Mouse (Mus musculus) thymus, postnatal 25 days (tissue): ENCODE results near the gene Manba.
"Not testable (repeated sequence)": the region's sequence is repeated elsewhere in the genome, so short reads cannot be mapped to it uniquely, and the experiment has no call there.

Experiments
- DNase-seq: peaks from one replicate; pipeline ENCODE4 v3.0.0; 2022

Manba gene

DNA sequence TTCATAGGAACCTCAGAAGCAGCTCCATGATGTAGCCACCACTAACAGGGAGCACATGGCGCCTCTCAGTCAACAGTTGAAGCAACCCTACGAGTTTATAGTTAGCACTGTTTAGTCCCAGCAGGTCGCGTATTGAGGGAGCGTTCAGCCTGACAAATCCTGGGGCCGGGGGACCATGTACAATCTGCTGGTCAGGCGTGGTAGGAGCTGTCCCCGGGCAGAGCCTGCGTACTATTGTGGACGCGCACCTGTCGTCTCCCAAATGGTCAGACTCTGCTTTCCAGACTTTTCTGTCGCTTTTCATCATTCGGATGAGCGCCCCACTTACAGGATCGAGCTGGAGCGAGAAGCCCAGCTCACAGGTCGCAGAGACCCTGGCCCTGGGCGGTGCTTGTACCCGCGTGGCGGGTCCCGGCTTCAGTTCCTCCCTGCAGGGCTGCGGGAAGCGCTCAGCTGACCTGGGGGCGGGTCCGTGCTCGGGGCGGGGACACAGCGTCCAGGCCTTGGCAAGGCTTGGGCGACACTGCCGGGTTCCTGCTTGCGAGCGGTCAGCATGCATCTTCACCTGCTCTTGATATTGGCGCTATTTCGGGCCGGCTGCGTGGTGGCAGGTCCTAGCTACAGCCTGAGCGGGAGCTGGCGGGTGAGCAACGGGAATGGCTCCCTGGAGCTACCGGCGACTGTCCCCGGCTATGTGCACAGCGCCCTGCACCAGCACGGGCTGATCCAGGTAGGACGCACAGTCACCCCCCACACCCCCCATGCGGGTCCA is at the start of gene Manba:
Gene Manba (plus strand): TSS at position 484 of the 772 bp plus-strand sequence.
- DNase-seq: peak; percentile 64

DNA sequence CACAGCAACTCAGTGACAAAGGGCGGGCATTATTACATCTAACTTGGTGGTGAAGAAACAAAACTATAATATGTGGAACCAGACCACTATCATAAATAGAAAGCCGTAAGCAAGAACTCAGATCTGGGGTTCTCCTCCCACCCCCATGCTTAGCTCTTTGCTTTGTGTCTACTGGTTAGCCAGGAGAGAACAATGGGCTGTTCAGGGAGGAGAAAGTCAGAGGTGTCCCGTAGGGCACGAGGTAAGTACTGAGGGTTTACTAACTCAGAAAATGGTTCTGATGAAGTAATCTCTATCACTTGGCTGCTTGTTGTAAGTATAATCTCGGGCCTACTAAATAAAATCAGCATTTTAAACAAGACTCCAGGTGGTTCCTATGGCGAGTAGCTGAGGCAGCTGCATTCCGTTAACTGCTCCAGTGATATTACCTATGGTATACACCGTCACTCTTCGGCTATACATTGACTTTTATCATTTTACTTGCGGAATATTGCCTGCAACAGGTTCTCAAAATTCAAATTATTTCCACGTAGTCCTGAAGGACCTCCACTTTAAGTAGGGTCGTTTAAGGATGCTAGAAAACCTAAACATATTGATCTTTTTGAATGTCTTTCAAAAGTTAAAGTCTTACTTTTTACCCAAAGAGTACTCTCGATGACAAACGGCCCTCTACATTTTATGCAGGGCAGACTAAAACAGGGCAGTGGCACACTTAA is 48.4 kb upstream of the Manba start:
- DNase-seq: no peak

DNA sequence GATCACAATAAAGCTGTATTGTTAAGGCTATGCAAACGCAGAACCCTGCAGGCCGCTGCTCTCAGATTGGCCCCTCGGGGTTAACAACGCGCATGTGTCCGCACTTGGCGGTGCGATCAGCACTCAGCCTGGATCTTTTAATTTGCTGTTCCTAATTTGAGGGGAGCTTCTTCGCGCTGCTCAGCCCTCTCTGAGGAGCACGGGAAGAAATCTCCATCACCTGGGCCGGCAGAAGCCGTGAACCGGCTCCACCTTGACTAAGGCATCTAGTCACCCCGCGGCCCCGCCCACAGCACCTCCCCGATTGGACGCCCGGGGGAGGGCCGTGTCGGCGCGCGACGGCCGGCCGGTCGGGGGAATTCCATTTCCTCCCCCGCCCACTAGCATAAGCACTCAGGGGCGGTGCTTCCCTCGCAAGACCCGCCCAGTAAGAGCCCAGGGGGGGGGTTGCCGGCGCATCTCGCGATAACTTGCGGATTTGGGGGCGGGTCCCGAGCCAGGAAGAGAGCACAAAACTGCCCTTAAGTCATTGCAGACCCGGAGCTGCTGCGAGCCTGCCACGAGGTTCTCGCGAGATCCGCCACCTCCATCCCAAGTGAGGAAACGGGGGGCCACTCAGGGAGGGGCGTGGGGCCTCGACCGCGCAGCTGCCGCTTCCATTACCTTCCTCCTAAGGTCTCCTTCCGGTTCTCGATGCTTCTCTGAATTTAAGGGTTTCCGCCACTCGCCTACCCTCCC is 47.5 kb upstream of the Manba start, which contains the start of gene Ube2d3:
Gene Ube2d3 (plus strand): TSS at position 392 of the 738 bp plus-strand sequence.
- peak; percentile 100 for DNase-seq

DNA sequence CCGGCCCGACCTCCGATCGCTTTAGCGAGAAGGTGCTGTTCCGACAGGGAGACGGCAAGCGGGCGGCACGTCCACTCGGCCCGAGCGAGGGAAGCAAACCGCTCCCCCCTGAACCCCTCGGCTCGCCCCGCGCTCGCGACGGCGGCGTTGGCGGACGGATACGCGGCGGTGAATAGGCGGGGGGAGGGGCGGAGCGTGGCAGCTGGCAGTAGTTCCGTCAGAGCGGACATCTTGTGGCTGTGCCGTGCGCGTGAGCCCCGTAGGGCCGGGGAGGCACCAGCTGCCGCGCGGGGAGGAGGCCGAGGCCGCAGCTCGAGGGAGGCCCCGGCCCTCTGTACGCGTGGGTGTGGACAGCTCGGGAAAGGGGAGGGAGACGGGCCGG is 46.9 kb upstream of the Manba start:
- DNase-seq: peak; percentile 96

DNA sequence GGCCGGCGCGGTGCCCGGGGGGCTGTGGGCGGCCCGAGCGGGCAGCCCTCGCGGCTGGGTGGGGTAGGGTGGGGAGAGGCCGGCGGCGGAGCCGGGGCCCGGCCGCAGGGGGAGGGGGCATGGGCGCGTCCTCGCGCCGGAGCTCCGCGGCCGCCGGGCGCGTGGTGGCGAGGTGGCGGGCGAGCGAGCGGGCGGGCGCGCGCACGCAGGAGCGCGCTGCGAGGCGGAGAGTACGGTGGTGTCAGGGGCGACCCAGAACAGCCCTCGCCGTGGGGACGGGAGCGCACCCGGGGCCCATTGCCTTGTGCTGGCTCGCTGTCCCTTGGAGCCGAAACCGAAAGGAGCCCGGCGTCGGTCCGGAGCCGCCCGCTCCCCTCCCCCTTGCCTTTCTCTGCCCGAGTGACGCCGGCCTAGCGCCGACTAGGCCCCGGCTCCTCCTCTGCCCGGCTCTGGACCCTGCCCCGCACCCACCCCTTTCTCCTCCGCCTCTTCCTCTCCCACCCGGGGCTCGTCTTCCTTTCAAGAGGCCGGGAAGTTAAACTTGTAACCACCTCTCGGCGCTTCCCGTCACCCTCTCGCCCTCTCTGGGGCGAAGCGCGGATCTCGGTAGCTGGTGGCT is 46.4 kb upstream of the Manba start:
- DNase-seq: peak; percentile 87

DNA sequence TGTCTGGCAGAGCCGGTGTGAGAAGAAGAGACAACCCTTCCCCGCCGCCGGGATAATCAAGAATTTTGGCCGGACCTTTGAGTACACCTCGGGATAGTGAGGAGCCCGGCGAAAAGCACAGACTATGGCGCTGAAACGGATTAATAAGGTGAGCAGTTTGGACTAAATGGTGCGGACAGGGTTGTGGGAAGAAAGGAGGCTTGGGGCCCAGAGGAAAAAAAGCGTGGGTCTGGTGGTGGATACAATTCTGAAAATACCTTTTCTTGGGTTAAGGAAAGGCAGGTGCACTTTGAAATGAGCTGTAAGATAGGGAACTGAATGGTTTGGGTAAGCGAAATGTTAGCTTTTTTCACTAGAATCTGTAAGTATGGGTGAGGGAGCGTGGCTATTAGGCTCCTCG is 45.8 kb upstream of the Manba start:
- no peak for DNase-seq

DNA sequence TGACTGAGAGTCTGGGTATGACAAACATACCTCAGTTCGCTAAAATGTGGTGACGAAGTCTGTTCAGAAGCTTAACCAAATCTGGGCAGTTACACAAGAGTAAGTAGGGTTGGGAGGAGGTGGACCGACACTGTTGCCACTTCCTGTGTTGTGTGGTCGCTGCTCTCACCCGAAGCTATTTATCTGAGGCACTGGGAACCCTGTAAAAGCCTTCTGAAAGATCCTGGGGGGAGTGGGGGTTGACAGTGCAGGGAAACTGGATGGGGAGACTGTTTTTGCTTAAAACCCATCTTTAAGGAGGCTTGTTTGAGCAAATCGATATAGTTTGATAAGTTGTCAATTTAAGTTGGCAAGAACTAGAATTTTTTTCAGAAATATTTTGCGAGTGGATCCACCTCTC is 45.2 kb upstream of the Manba start:
- peak; percentile 61 for DNase-seq

DNA sequence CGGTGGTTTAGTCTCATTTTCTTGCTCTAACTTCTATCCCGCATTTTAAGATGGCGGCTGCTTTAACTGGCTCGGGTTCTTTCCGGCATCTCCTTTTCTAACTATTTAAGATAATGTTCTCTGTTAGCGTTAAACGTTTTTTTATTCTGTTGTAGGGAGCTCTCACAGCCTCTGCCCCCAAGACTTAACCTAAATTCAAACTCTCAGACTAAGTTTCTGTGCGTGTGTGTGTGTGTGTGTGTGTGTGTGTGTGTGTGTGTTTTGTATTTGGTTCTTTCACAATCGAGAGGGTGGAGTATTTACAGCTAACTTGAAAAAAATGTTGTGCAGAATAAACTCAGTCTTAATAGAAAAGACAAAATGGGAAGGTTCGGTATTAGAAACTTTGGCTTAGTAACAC is 44.8 kb upstream of the Manba start:
- no peak for DNase-seq

DNA sequence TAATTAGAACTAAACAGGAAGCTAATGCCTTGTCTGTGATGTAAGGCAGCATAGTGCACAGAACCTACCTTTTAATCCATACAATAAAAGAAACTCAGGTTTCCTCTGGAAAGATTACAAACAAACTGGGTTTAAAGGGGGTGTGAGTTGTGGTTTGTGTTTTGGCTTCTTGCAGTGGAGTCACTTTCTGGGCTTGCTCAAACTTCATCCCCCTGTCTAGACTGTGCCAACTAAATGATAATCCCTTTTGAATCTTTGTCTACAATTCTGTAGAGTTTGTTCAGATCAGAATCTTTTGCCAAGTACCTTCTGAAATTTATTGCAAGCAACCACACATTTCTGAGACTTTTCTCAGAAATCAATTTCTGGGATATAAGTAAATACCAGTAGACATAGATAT is 40.5 kb upstream of the Manba start:
- no peak for DNase-seq

DNA sequence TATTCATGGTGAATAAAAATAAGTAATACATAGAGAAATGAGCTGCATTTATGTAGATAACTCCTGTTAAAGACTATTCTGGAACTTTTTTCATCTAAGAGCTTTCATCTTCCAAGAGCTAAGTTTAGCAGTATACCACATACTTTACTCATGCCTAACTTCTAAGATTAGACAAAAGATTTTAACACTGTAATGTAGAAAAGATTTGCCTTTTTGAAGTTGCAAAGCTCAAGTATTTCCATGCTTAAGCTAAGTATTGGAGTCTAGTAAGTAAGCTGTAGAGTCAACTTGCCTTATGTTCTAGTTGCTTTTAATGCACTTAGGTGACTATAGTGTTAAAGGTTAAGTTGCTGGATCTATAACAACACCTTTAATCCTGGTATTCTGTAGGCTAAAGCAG is 26.4 kb upstream of the Manba start:
- DNase-seq: no peak

DNA sequence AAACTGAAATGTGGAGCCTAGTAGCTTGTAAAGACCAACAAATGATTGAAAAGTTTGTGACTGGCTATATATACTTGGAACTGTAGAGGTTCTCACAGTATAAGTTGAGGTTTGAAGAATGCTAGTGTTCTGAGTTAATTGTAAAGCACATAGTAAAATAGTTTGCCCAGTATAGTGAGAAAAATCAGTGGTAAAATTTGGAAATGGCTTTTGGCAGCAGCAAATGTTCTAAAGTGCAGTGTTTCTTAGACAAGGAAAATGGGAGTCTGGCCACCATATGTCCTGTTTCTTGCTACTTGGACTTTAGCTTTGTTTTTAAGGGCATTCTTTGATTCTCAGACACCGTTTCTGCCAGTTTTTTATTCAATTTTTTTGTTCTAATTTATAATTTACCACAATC is 17.0 kb upstream of the Manba start:
- DNase-seq: no peak

DNA sequence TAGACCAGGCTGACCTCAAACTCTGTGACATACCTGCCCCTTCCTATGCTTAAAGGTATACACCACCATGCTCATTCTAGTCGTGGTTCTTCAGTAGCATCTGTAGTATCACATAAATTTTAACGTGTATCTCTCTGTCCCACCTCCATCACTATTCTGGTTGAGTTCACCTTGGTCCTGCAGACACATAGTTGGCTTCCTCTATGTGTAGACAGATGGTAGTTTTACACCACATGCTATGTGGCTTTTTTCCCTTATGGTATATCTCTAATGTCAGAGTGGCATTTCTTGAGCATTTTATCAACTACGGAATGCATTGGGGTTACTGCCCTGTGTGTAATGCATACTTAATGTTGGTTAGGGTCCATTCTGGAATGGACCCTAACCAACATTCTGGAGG is 16.3 kb upstream of the Manba start:
- DNase-seq: no peak

DNA sequence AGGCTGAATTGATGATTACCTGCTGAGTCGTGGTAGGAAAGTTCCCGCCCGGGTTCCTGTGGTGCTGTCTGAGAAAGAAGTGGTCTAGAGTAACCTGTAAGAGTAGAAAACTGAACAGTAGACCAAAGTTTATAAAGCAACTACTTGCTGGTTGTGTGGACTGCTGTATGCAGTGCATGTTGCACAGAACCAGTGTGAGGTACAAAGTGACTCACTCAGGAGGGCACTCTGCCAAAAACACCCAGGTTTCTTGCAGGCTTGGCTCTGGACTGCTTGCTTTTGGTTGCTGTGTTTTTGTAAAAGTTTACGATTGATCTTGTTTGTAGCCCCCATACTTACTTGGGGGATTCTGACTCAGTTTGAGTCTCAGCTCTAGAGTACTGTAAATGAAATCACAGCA is 15.4 kb upstream of the Manba start:
- no peak for DNase-seq

DNA sequence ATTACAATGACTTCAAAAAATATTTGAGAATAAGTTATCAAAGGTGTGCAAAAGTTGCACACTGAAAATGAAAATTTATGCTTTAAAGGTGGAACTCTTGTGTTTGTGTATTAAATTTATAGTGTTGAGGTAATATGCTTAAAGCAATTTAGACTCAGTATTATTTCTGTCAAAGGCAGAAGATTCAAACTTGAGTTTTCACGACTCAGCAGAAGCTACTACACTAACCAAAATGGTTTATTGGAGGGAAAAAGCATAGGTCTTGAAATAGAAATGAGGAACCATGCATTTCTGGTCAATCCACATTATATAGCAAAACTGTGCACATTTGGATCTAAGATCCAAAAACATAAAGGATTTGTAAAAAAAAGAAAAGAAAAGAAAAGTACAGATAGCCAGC is 14.6 kb upstream of the Manba start:
- no peak for DNase-seq

DNA sequence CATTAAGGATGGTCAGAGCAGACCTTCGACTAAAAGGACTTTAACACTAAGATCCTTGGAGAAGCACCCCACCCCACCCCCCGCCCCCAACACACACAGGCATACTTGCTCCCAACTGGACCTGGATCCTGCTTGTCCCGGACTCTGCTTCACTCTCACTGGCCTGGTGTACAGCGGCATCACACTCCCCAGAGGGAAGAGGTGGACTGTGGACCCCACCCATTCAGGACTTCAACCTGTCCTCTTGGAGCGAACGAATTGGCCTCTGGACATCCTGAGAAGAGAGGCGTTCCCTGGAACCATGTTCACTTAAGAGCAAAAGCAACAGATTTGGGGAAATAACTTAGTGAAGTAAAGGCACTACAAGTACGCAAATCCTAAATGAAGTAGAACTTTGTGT is 10.4 kb upstream of the Manba start:
- DNase-seq: no peak

DNA sequence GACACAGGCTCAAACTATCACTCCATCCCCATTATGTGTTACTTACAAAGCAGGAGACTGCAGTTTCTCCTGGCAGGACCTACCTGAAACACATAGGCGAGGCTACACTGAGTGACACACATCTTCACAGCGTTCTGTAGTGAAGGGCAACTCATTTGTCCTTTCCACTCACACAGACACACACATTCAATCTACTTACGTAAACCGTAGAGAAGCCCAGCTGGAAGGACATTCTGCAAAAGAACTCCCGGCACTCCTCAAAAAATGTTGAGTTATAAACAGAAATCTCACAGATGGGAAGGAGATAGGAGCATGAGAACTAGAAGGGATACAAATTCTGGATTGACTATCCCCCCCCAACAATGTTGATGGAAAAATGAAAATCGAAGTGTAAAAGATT is 9.1 kb upstream of the Manba start:
- DNase-seq: no peak

DNA sequence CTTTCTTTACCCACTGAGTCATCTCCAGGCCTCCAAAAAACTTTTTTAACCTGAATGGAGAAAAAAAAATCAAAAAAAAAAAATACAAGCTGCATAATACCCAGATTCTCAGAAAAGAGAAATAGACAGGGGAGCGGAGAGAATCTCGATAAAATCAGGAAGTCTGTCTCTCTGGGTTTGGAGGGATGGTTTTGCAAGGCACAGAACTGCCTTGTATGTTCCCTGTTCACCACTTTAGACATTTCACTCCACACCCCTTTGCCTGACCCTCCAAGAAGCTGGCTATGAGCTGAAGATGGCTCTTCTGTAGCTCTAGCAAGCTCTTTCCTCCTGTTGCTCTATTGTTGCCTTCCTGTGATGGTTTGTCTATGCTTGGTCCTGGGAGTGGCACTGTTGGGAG is 8.4 kb upstream of the Manba start:
- no peak for DNase-seq

DNA sequence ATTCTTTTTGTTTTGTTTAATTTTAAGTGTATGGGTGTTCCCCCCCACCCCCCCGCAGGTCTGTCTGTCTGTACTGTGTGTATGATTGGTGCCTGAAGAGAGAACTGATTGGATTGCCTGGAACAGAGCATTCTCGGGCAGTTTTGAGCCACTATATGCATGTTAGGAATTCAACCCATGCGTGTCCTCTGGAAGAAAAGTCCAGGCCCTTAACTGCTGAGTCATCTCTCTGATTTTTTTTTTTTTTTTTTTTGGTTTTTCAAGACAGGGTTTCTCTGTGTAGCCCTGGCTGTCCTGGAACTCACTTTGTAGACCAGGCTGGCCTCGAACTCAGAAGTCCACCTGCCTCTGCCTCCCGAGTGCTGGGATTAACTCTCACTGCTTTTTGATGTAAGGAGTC is 6.3 kb upstream of the Manba start:
- DNase-seq: not testable (repeated sequence)

DNA sequence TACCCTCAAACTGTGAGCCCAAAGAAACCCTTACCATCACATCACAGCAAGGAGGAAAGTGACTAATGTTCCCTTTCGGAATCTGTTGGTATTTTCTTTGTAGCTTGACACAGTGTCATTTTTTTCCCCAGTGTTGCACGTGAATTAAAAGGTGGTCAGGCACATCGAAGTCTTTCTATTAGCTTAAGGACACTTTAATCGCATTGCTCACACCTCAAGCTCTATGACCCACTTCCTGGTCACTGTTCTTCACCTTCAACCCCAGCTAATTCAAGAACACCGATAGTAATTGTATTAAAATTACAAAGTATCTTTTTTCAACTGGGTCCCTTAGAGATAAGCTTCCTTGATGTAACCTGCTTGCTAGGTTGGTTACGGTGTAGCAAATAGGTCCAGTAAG is 4.6 kb upstream of the Manba start:
- DNase-seq: no peak

DNA sequence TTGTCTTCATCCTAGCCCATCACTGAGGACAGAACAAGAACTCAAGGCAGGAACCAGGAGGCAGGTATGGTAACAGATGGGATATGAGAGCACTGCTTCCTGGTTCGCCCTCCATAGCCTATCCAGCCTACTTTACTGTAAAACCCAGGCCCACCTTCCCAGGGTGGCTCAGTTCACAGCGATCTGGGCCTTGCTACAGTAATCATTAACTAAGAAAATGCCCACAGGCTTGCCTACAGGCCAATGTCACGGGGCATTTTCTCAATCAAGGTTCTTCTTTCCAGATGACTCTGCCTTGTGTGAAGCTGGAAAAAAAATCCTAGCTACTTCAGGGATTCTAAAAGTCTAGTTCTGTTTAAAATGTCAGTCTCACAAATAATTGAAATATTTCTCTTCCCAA is 3.8 kb upstream of the Manba start:
- DNase-seq: no peak

DNA sequence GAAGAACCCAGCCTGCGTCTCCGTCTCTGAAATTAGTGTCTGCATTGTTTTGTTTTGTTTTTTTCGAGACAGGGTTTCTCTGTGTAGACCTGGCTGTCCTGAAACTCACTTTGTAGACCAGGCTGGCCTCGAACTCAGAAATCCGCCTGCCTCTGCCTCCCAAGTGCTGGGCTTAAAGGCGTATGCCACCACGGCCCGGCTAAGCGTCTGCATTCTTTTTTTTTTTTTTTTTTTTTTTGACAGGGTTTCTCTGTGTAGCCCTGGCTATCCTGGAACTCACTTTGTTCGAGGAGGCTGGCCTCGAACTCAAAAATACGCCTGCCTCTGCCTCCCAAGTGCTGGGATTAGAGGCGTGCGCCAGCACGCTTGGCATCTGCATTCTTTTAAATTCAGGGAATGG is 761 bp upstream of the Manba start:
- DNase-seq: not testable (repeated sequence)

DNA sequence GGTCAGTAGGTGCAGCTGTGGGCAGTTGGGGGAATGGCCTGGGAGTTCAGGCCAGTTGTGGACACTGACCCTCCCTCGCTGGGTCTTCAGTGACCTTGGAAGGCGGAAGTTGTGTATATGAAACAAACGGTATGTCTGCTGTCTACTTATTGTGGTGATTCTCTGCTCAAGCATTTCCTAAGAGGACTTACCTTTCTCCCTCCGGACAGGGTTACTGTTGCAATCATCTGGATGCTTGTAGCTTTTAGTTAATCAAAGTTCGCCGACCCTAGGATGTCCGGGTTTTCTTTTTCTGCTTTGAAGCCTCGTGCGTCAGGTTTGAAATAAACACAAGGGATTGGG is 460 bp downstream of the Manba start:
- DNase-seq: no peak

DNA sequence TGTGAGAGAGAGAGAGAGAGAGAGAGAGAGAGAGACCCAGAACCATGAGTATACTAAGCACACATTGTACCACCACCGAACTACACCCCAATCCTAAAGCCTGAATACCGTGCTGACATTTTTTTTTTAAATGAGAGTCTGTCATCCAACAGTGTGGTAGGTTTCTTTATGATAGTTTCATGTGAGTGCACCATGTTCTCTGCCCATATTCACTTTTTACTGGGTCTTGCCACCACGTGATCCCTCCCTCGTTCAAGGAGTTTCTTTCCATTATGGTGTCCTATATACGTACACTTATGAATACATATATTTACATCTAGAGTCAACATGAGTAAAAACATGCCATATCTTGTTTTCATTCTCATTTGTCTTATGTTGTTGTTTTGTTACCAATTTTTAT is 940 bp downstream of the Manba start:
- no peak for DNase-seq

DNA sequence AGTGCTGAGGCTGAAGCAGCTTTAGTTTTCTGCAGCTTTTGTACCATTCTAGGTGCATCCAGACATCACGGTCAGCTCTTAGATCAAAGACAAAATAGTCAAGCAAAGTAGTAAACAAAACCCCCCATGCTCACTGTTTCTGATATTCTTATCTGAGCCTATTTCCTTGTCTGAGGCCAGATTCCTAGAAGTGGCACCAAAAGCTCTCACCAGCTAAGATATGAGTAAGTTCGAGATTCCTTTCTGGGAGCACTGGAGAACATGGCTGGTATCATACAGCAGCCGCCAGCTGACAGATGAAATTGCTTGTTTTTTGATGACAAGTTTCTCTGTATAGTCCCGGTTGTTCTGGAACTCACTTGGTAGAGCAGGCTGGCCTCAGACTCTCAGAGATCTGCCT is 2.4 kb downstream of the Manba start:
- DNase-seq: no peak
